Mouse (Mus musculus): ENCODE results near the gene Fam50a. TPM values are rescaled to one million over a fixed set of nuclear protein-coding genes. Genes with fewer than 3 reads are reported as not detected.

Fam50a gene
- polyA plus RNA-seq (2015; fragmentation: Nextera tagmentation; extraction: Ambion mirVana) = 50.7 and 58.8 TPM in 2 replicates

GRCm38 (mm10) chrX:74312540-74313464 lies at the start of gene Fam50a:
Gene Fam50a, plus strand, starts transcription at chrX:74313033.

DNA sequence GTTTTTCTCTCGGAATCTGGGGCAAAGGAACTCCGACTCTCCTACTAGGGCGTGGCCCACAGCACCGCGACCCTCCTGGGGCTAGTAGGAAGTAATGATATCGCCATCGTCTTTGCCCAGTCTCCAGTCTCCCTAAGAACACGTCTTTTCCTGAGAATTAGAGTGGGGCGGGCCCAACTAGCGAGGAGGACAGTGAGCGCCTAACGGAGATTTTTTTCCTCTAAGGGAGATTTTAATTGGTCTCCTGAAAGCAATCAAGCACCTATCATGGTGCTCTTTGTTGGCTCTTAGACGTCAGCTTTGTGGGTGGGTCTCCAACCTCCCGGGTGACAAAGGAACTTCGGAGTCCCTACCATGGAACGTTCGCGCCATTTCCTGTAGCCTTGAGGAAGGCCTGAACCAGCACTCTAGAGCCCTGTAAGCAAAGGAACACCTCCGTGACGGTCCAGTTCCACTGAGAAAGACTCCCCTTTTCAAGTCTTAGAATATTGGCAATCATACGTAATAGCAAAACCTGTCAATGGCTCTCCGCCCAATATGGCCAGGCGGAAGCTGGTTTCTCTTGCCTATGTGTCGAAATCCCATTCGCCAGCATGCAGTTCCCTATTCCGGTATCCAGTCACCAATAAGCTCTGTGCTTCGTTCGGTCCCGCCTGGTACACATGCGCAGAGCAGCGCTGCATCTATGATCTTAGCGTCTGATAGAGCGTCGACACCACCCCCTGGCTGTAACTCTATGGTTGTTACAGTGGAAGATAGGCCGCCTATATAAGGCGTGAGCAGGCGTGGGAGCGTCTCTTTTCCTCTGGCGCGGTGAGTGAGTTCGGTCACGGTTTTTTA lies 42.6 kb upstream of the Fam50a start, which contains the start of gene Rpl10:
Rpl10 (plus strand) TSS at position 751 of the 840 bp plus-strand sequence.

GRCm38 (mm10) chrX:74281732-74282394 lies 31.0 kb upstream of the Fam50a start, which contains the start of the genes Taz and Dnase1l1:
Gene Taz, plus strand, starts transcription at chrX:74281912.
Gene Dnase1l1, minus strand, starts transcription at chrX:74282337.

DNA sequence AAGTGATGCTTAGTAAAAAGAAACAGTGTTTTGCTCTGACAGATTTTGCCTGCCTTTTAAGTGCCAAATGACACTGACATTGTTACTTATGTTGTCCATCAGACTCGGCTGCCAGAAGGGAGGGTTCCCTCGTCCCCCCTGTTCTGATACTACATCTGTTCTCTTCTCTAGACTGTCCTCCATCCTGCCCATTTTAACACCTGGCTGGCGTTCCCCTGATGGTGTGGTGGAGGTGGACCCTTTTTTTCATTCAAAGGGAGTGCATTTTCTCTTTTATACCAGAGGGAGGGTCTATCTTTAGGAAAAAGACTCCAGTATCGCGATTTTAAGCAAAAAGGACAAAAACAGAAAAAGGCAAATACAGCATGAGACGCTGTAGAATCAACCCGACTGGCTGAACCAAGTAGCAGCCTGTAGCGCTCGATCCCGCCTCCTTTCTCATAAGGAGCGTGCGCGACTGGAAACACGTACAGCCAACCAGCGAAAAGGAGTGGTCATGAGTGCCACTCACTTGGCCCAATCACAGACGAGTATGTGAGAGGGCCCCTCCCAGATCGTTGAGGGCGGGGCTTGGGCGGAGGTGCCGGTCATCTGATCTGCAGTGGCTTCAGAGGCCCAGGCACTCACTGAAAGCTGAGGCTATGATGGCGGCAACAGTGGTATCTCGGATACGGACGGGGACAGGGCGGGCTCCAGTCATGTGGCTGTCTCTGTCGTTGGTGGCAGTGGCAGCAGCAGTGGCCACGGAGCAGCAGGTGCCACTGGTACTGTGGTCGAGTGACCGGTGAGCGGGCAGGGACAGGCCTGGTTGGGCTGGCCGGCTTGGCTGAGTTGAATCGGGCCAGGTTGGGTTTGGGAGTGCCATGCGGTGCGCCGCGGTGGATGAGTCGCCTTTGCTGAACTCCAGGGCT lies 16.0 kb upstream of the Fam50a start, which contains the start of gene Atp6ap1:
Atp6ap1 (plus strand) TSS at position 560 of the 911 bp plus-strand sequence.

DNA sequence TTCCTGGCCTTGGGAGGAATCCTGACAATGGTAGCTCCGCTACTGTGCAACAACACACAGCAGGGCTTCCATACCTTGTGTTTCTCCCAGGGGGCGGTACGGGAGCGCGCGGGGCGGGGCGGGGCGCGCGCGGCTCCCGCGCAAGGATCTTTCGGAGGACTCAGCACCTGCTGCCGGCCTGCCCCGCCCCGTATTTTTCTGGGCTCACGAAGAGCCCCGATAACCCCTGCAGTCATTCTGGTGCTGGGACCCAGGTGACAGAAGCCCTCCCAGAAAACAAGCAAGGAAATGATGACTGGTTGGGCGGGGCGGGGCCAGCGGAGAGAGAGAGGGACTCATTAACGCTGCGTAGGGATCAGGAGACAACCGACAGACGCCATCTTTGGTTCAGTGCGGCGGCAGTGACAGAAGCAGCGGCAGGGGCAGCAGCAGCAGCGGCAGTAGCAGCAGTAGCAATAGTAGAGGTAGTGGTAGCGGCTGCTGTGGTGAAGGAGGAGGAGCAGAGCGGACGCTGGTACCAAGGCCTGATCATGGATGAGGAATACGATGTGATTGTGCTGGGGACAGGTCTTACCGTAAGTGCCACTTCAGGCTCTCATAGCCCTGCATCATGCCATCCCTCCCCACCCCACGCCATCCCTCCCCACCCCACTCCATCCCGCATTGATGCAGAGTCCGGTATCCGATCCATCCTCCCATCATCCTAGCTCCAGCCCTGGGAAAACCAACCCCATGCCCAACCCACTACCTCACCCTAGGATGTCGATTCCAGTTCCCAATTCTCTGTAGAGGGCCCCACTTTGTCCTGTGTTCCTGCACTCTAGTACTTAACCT lies 7.7 kb upstream of the Fam50a start, which contains the start of gene Gdi1:
Gdi1 (plus strand) TSS at position 132 of the 834 bp plus-strand sequence.

GRCm38 (mm10) chrX:74328725-74329161 lies 15.9 kb downstream of the Fam50a start, which contains the start of gene Plxna3:
Gene Plxna3, plus strand, starts transcription at chrX:74329066.

GRCm38 (mm10) chrX:74353467-74353770 lies 40.6 kb downstream of the Fam50a start, which contains the start of gene Lage3:
Gene Lage3, minus strand, starts transcription at chrX:74353618.

Small RNAs within 50 kb of the gene (microRNA-seq; reads per million reads assigned to microRNA genes)
- not detected for gene Mir7091
- not detected for gene Mir7092

Other genes starting within 250 kb of the Fam50a start
- not detected in 2 replicates for gene Opn1mw, start 185.6 kb upstream of the Fam50a start, polyA plus RNA-seq (2015; fragmentation: Nextera tagmentation; extraction: Ambion mirVana)
- gene Mecp2, start 177.7 kb upstream of the Fam50a start, polyA plus RNA-seq (2015; fragmentation: Nextera tagmentation; extraction: Ambion mirVana) = 10.4 and 12.3 TPM in 2 replicates
- not detected in 2 replicates for gene Tex28, start 145.2 kb upstream of the Fam50a start, polyA plus RNA-seq (2015; fragmentation: Nextera tagmentation; extraction: Ambion mirVana)
- 0.06 and 0.11 TPM in 2 replicates for gene Tktl1, start 135.8 kb upstream of the Fam50a start, polyA plus RNA-seq (2015; fragmentation: Nextera tagmentation; extraction: Ambion mirVana)
- 43.8 and 61.0 TPM in 2 replicates for gene Flna, start 63.2 kb upstream of the Fam50a start, polyA plus RNA-seq (2015; fragmentation: Nextera tagmentation; extraction: Ambion mirVana)
- 14.8 and 19.3 TPM in 2 replicates for gene Emd, start 58.3 kb upstream of the Fam50a start, polyA plus RNA-seq (2015; fragmentation: Nextera tagmentation; extraction: Ambion mirVana)
- gene Rpl10, start 42.2 kb upstream of the Fam50a start, polyA plus RNA-seq (2015; fragmentation: Nextera tagmentation; extraction: Ambion mirVana) = 381 and 413 TPM in 2 replicates
- gene Taz, start 31.1 kb upstream of the Fam50a start, polyA plus RNA-seq (2015; fragmentation: Nextera tagmentation; extraction: Ambion mirVana) = 71.7 and 76.5 TPM in 2 replicates
- 4.8 and 6.5 TPM in 2 replicates for gene Dnase1l1, start 30.7 kb upstream of the Fam50a start, polyA plus RNA-seq (2015; fragmentation: Nextera tagmentation; extraction: Ambion mirVana)
- gene Atp6ap1, start 15.9 kb upstream of the Fam50a start, polyA plus RNA-seq (2015; fragmentation: Nextera tagmentation; extraction: Ambion mirVana) = 288 and 316 TPM in 2 replicates
- gene Gdi1, start 8.0 kb upstream of the Fam50a start, polyA plus RNA-seq (2015; fragmentation: Nextera tagmentation; extraction: Ambion mirVana) = 703 and 737 TPM in 2 replicates
- 17.0 and 25.9 TPM in 2 replicates for gene Plxna3, start 16.0 kb downstream of the Fam50a start, polyA plus RNA-seq (2015; fragmentation: Nextera tagmentation; extraction: Ambion mirVana)
- 84.2 and 99.7 TPM in 2 replicates for gene Lage3, start 40.6 kb downstream of the Fam50a start, polyA plus RNA-seq (2015; fragmentation: Nextera tagmentation; extraction: Ambion mirVana)
- gene Ubl4a, start 60.2 kb downstream of the Fam50a start, polyA plus RNA-seq (2015; fragmentation: Nextera tagmentation; extraction: Ambion mirVana) = 62.6 and 63.8 TPM in 2 replicates
- 7.3 TPM in 2 replicates for gene Slc10a3, start 60.3 kb downstream of the Fam50a start, polyA plus RNA-seq (2015; fragmentation: Nextera tagmentation; extraction: Ambion mirVana)
- 29.6 and 32.1 TPM in 2 replicates for gene Fam3a, start 80.2 kb downstream of the Fam50a start, polyA plus RNA-seq (2015; fragmentation: Nextera tagmentation; extraction: Ambion mirVana)
- 9.5 and 9.7 TPM in 2 replicates for gene Ikbkg, start 80.3 kb downstream of the Fam50a start, polyA plus RNA-seq (2015; fragmentation: Nextera tagmentation; extraction: Ambion mirVana)
- gene G6pdx, start 116.2 kb downstream of the Fam50a start, polyA plus RNA-seq (2015; fragmentation: Nextera tagmentation; extraction: Ambion mirVana) = 38.9 and 41.4 TPM in 2 replicates
- gene Gm6880, start 168.4 kb downstream of the Fam50a start, polyA plus RNA-seq (2015; fragmentation: Nextera tagmentation; extraction: Ambion mirVana) = not detected in 2 replicates